Mouse (Mus musculus) G1E (cell line): ENCODE measurements around the gene Fez2.

Experiments
- CTCF ChIP-seq: IDR thresholded peaks from 2 replicates; pipeline ENCODE4 v1.5.1; 2012; ENCODE audit warnings: low read depth, low read length, inconsistent platforms, mixed read lengths
- GATA1 ChIP-seq: IDR thresholded peaks from 2 replicates; pipeline ENCODE4 v1.6.1; 2012; ENCODE audit warnings: borderline replicate concordance, low read length, inconsistent platforms, mixed read lengths

DNA sequence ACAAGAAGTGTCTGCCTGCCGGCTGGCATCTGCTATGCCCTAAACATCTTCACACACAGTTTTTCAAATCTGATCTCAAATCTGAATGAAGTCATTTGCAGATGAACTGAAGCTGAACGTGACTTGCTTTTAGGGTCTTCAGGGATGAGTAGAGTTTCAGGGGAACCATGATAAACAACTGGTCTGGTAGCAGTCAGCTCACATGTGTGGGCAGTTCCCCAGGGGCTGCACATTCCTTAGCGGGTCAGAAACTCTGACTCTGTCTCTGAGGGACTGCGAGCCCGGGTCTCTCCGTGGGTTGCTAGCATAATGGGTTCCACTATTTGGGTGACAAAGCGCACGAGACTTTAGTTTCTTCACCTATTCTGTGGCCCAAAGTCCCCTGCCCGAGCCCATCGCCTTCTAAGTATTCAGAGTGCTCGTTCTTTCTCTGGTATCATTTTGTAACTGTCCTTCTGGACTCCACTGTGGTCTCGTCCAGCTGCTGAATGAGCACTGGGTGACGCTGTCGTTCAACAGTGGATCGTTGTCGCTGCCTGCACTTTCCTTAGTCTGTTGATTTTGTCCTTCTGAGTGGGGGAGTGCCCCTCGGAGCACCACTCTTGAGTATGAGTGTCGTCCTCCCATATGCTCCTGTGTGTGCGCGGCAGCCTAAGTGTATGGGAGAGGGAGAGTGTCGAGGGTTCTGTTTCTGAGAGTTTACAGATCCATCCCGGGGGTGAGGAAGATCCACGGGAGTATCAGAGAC, 53.2 kb downstream of the Fez2 start:
- no peak for TF ChIP-seq CTCF
- TF ChIP-seq GATA1: no peak
